Mouse (Mus musculus) mesoderm, embryonic 11.5 days (tissue): ENCODE measurements around the gene Gm21897.
"Not testable (repeated sequence)": the region's sequence is repeated elsewhere in the genome, so short reads cannot be mapped to it uniquely, and the experiment has no call there.

Experiments
- DNase-seq: peaks from one replicate; pipeline ENCODE4 v3.0.0-alpha.2; 2012; ENCODE audit warnings: low read depth, low spot score

Gm21897 gene

GRCm38 (mm10) chr16:15317158-15317557 lies at the start of gene Gm21897:
Gm21897 (plus strand) TSS chr16:15317458.
- DNase-seq, result not testable (repeated sequence)

GRCm38 (mm10) chr16:15272291-15272690 lies 45.0 kb upstream of the Gm21897 start:
- DNase-seq, result no peak

DNA sequence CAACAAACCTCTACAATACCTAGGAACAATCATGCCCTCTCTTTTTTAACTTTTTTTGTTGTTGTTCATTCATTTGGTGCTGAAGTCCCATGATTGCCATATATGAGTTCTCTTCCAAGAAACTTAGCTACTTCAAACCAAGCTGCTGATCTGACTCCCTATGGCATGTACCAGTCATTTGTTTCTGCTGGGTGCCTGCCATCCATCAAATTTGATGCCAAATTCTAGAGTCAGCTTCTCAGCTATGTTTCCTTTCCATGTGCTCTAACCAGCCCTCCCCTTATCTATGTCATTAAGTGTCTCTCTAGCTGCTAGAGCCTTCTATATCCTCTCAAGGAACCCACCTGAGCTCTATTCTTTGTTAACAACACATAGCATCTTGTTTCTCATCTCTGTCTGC lies 39.8 kb upstream of the Gm21897 start:
- no peak for DNase-seq

DNA sequence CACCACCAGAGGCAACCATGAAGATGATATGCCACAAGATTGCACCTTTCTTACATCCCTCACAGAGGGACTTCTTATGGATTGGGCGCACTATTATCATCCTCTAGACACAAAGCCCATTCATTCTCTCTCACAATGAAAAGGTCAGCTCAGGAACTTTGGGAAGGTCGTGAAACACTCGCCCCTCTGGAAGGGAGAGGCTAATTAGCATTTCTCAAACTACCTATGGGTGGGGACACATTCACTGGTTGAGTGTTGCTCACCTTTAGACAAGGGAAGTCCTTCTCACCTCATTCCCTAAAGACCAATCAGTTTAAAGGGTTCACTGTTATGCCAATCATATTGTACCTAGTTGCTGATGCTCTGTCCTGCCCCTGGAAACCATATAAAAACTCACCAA lies 24.2 kb upstream of the Gm21897 start:
- no peak for DNase-seq

GRCm38 (mm10) chr16:15294289-15294688 lies 23.0 kb upstream of the Gm21897 start:
- DNase-seq, result no peak

- peak; percentile 43 for DNase-seq
These were observed 22.2 kb upstream of the Gm21897 start for GRCm38 (mm10) chr16:15294911-15295659.

DNA sequence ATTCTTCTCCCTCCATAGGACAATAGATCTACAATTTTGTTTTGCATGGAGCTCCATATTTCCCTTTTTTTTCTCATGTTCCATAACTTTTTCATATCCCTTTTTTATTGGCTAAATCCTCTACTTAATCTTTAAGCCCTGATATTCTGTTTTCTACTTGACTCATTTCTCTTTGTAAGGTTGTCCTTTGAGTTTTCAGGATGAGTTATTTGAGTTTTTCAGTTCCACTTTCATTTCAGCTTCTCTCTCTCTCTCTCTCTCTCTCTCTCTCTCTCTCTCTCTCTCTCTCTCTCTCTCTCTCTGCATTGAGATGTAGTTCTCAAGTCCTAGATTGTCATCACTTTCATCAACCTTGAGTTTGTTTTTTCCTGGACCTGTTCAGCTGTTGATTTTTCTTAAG lies 17.3 kb downstream of the Gm21897 start:
- DNase-seq, result no peak

DNA sequence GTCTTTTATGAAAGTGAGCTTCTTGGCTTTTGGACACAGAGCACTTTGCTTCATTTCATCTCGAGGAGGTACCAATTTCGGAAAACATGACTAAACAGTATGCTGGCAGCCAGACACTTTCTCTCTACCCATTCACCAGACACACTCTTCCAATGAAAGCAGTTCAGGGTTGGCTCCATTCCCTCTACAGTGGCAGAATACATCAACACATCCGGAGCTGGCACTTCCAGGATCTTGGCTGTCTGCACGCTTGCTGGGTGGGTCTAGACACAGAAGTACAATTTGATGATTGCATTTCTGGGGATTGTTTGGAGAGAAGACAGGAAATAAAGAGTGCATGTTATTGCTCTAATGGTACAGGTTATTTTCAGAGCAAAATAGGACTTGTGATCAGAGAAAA lies 21.8 kb downstream of the Gm21897 start:
- no peak for DNase-seq

DNA sequence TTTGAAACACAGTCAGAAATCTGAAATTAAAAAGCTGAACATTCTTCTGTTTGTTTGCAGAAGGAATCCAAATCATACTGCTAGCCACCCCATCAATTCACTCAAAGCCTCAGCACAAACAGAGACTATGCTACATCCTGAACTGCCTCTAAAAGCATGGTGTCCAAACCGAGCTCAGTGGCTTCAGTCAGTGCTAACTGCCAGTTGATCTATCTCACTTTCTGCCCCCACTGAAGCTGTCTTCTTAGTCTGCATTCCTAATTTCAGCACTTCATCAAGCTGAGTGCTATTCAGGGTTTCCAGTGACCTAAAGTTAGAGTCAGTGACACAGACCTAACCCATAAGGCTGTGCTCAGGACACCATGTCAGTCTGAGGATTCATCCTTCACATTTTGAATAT lies 28.8 kb downstream of the Gm21897 start:
- DNase-seq, result no peak

GRCm38 (mm10) chr16:15349381-15349780 lies 32.1 kb downstream of the Gm21897 start:
- DNase-seq, result no peak

DNA sequence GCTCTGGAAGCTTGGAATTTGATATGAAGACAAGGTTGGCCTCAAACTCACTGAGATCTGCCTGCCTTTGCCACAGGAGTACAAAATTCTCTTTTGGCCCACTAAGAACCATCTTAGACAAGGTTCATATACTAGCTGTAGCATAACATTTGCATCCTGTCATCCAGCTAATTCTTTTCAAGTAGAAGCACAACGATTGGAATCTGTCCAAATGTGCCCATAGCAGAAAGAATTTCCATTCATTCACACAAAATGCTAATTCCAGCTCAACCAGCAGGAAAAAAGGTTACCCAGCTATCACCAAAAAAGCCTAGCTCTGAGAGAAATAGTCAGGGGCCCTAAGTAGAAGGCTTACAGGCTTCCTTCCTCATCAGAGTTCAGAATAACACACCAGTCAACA lies 34.0 kb downstream of the Gm21897 start:
- no peak for DNase-seq

GRCm38 (mm10) chr16:15352320-15352719 lies 35.1 kb downstream of the Gm21897 start:
- DNase-seq, result no peak

- no peak for DNase-seq
These were observed 37.6 kb downstream of the Gm21897 start for GRCm38 (mm10) chr16:15354901-15355300.

DNA sequence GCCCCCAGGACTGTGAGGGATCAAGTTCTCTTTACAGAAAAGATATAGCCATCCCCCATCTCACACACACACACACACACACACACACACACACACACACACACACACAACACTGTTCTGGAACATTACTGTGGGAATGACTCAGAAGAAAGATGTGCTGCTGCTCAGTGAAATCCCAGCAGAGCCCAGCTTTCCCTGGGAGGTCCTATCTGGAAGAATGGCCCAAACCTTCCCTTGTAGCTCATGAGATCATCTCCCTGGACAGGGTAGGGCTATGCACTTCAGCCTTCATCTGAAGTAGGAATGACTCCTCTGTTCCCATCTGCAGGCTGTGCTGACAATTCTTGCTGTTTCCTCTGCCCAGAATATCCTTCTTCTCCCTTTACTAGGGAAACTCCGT lies 38.1 kb downstream of the Gm21897 start:
- no peak for DNase-seq

- DNase-seq, result no peak
These were observed 40.5 kb downstream of the Gm21897 start for GRCm38 (mm10) chr16:15357766-15358165.

- DNase-seq, result no peak
These were observed 42.0 kb downstream of the Gm21897 start for GRCm38 (mm10) chr16:15359110-15359782.

DNA sequence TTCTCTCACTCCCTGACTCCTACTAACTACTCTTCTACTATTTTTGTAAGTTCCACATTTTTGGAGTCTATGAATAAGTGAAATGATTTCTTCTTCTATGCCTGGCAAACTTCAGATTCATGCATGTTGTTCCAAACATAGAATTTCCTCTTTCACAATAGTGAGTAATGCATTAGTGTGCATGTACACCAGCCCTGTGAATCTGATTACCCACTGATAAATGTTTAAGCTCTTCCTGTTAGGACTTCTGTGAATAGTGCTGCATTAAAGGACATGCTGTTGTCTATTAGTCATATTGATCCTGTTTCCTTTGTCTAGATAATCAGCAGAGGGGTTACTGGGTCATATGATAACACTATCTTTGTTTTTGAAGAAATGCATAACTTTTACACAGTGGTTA lies 43.6 kb downstream of the Gm21897 start:
- DNase-seq, result no peak
